Mouse (Mus musculus) heart, postnatal 0 days (tissue): ENCODE measurements around the gene Stap2.

ENCODE experiments used
- CTCF ChIP-seq: IDR thresholded peaks from 2 replicates; pipeline ENCODE4 v1.5.1; 2016; ENCODE audit warnings: antibody characterized with exemption, control low read depth, low read depth
- EP300 ChIP-seq: IDR thresholded peaks from 2 replicates; pipeline ENCODE4 v1.6.1; 2016; ENCODE audit warnings: antibody characterized with exemption, low read depth

- no peak for TF ChIP-seq CTCF
- no peak for TF ChIP-seq EP300
These were observed 28.8 kb upstream of the Stap2 start for GRCm38 (mm10) chr17:56034040-56034725.
